Mouse (Mus musculus) brown adipose tissue, adult 24 weeks (tissue): ENCODE results near the gene Crcp. TPM values are rescaled to one million over a fixed set of nuclear protein-coding genes. Genes with fewer than 3 reads are reported as not detected.

ENCODE experiments used
- H3K27ac ChIP-seq: fragments of 200-500 bp; replicated peaks from 2 replicates; pipeline ENCODE4 v1.5.1; 2012; ENCODE audit warnings: low read depth, mild to moderate bottlenecking, low read length
- H3K4me1 ChIP-seq: fragments of 200-500 bp; 2 replicates; pipeline ENCODE4 v1.6.1; 2012; ENCODE audit warnings: low read length, mixed read lengths; ENCODE audit not compliant: control insufficient read depth, insufficient read depth, insufficient read length
- H3K4me3 ChIP-seq: fragments of 200-500 bp; 2 replicates; pipeline ENCODE4 v1.5.1; 2012; ENCODE audit warnings: low read depth, mild to moderate bottlenecking, low read length, moderate library complexity; ENCODE audit not compliant: insufficient read depth
- polyA plus RNA-seq: library from polyadenylated mRNA; stranded (reverse); fragments of >200 nt; gene quantifications from 2 replicates; pipeline ENCODE4 v1.2.4, GENCODE M21; 2012; ENCODE audit not compliant: missing spikeins, insufficient read depth, insufficient read length

Crcp gene
- polyA plus RNA-seq, 1 experiment: 21.9 TPM

DNA sequence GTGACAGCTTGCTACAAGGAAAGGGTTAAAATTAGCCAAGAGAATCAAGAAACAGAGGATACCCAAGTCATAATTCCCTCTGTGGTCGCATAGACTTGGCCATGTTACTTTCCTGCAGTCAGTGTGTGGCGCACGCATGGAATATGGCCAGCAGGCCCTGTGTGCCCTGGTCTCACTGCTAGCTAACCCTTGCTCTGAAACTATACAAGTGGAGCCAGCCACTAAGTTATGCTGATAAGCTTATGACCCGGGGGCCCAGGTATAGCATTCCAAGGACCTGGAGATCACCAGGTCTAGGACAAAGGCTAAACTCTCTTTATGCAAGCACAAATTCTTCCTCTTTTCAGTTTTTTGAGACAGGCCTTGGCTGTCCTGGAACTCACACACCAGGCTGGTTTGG is 11.7 kb downstream of the Crcp start:
- Histone ChIP-seq H3K27ac (no peak overlapping the region), H3K4me3 (no peak overlapping the region), H3K4me1 (peaks cover 15% of the 10 kb centered on the region)

DNA sequence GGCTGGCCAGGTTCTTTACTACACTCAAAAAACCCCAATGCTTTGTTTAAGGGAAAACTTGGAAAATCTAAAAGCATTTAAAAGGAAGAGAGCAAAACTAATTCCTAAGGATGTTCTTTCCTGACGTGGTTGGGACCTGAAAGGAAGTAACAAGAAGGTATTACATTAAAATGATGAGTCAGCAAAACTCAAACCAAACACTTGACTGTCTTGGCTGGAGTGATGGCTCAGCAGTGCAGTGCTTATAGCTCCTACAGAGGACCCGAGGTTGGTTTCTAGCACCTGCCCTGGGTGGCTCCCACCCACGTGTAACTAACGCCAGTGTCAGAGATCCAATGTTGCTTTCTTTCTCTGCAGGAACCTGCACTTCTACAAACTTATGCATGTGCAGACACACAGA is 12.2 kb downstream of the Crcp start:
- Histone ChIP-seq H3K4me1 (peaks cover 20% of the 10 kb centered on the region), H3K27ac (no peak overlapping the region), H3K4me3 (no peak overlapping the region)

DNA sequence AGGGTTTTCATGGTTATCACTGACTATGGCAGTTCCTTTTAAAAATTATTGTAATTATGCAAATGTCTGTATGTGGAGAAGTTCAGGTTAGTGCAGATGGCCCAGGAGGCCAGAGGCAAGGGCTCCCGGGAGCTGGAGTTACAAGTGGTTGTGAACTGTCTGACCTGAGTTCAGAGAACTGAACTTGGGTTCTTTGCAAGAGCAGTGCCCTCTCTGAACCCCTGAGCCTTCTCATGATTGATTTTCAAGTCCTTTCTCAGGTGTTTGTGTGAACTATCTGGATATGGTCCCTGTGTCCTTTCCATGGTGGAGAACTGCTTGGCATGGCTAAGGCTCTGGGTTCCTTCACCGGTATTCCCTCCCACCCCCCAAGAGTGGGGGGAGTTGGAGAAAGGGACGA is 14.7 kb downstream of the Crcp start:
- no peak overlapping the region for H3K4me3 ChIP-seq
- H3K27ac ChIP-seq: peak overlapping the region; percentile 32; the same call in 1 of the 2 replicates
- H3K4me1 ChIP-seq: peaks cover 33% of the 10 kb centered on the region

DNA sequence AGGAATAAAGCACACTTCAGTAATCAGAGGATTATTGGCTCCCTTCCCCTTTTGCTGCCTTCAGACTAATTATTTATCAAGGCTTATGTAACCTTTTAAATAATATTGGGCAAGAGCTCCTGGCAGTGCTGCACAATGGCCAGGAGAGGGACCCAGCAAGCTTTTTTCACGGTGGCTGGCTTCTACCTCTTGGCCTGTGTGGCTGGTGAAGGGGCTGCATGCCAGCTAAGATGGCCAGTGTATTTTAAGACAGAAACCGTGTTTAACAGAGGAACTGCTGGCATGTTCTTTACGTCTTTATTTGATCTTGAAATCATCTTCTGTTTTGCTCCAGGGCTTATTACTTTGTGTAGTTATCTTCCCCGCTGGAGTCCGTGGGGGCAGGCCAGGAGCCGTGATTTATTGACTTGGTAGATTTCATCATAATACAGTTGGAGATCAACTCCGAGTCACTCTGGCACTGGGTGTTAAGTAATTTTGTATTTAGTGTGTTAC is 15.2 kb downstream of the Crcp start:
- Histone ChIP-seq H3K27ac (peak overlapping the region; percentile 32; the same call in 1 of the 2 replicates), H3K4me1 (peaks cover 37% of the 10 kb centered on the region), H3K4me3 (no peak overlapping the region)

DNA sequence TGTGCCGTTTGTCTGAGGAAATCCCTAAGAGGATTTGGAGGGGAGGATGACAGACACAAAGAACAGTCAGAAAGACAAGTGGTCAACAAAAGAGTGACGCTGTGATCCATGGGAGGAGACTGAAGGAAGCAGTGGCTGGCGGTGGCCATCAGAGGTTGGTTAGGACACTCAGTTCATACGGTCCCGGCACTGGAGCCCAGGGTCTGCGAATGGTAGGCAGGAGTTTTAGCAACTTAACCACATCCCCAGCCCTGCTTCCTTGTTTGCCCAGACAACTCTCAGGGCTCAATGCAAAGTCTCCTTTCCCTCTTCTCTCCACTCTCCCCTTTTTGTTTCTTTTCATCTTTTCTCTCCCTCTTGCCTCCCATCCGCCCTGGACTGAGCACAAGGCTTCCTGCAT is 17.0 kb downstream of the Crcp start:
- H3K4me1 ChIP-seq: peaks cover 43% of the 10 kb centered on the region
- no peak overlapping the region for H3K4me3 ChIP-seq
- peak overlapping the region; percentile 69 for H3K27ac ChIP-seq

DNA sequence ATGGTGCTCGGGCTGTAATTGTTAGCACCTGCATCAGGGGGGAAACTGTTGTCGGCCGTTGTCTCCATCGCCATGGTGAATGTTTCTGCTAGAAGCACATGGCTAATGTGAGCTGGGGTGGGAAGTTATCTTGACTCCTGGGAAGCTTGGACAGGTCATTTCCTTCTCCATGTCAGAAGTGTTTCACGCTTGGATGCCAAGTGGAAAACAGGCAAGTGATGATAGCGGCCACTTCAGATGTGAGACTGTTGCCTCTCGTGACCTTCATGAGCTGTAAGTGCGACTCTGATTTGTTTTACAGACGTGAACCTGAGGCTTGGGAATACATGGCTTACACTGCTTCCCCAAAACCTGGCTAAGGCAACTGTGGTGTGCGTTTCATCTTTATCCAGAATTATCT is 17.5 kb downstream of the Crcp start:
- Histone ChIP-seq H3K27ac (peak overlapping the region; percentile 69), H3K4me1 (peaks cover 47% of the 10 kb centered on the region)

DNA sequence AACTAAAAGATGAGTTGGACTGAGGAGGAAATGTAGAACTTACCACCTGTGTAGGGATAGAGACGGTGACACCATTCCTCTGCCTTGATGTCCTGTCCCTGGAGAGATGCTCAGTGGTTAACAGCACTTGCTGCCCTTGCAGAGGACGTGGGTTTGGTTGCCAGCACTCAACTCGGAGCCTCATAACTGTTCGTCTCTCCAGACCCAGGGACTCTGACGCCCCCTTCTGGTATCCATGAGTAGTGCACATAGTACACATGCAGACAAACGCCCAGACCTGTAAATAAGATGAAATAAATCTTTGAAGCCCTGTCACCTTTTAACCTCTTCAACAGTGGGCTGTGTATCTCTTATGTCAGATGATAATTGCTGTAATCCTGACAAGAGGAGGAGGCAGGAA is 17.9 kb downstream of the Crcp start:
- Histone ChIP-seq H3K27ac (peak overlapping the region; percentile 69), H3K4me1 (peaks cover 48% of the 10 kb centered on the region), H3K4me3 (no peak overlapping the region)

More for the DNA sequence above, 17.5 kb downstream of the Crcp start:
- no peak overlapping the region for H3K4me3 ChIP-seq

DNA sequence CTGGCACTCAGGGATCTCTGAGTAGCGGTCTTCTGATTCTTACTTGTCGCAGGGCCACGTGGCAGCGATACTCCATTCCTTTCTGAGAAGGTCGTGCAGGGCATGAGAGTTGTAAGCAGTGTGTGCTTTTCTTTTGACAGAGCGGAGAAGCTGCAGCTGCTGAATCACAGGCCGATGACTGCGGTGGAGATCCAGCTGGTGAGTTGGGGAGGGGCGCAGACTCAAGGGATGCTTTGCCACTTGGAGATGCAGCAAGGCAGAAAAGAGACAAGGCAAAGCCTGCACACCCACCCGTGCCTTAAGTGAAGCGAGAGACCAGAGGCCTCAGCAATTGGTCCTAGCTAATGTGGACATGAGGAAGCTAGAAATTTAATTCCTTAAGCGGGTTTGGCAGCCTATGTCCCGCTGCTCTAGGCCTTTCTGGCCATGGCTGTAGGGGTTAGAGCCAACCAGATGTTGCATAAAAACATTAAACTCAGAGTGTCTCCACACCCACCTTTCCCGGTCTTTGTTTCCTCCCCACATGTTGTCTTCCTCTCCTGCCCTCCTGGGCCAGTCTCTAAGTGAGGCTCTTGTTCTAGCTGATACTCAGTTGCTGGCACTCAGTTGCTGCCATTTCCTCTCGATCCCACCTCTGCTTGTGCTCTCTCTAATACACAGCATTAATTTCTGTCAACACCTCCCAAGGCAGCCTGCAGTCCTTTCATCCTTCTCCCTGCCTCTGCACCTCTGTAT is 19.9 kb downstream of the Crcp start:
- peaks cover 57% of the 10 kb centered on the region for H3K4me1 ChIP-seq
- H3K4me3 ChIP-seq: no peak overlapping the region
- H3K27ac ChIP-seq: peak overlapping the region; percentile 63

DNA sequence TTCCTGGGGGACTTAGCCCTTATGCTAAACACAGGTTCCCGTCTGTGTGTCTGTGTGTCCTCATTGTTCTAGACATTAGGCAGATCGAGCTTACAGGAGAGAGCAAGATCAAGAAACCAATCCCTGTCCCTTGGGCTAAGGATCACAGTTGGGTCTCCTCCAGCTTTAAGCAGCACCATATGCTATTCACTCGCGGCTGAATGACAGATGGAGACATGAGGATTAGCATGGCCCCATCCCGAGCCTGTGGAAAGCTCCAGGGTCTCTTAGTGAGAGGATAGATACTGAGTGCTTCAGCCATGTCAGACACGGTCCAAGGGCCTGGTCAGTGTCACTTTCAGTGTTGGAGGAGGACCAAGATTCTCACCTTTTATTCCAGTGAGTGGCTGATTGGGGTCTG is 21.3 kb downstream of the Crcp start:
- H3K27ac ChIP-seq: no peak overlapping the region; the same call in 1 of the 2 replicates
- H3K4me1 ChIP-seq: peaks cover 48% of the 10 kb centered on the region
- no peak overlapping the region for H3K4me3 ChIP-seq

DNA sequence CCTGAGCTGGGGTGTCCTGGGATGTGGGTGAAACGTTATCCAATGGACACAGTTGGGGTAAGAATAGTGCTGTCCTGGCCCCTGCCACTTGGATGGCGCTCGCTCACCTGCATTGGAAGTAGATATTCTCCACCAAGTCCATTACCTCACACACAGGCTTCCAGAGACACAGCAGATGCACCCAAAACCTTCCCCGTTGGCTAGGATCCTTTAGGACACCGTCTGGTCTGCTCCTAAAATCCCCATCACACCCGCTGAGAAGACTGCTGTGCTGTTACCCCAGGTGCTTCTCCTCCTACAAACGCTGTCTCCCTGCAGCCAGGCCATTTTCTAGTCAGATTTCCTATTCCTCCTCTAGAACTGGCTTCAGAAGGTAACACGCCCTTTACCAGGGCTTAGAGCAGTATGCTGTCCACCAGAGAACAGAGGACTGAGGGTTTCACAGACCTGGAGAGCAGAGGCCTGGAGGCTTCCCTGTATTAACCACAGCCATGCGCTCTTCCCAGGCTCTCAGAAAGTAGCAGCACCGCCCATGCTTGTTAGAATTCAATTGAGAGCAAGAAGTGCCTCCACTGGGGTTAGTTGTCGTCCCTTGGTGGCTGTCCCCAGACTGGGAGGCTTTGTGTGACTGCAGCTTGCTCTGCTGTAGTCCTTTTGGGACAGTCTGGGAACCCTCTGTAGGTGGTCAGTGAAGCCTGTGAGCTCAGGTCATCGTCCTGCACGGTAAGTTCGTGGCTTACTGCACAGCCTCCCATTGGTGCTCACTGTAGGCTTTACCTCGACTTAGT is 22.2 kb downstream of the Crcp start:
- peaks cover 40% of the 10 kb centered on the region for H3K4me1 ChIP-seq
- H3K27ac ChIP-seq: peak overlapping the region; percentile 33
- H3K4me3 ChIP-seq: no peak overlapping the region

DNA sequence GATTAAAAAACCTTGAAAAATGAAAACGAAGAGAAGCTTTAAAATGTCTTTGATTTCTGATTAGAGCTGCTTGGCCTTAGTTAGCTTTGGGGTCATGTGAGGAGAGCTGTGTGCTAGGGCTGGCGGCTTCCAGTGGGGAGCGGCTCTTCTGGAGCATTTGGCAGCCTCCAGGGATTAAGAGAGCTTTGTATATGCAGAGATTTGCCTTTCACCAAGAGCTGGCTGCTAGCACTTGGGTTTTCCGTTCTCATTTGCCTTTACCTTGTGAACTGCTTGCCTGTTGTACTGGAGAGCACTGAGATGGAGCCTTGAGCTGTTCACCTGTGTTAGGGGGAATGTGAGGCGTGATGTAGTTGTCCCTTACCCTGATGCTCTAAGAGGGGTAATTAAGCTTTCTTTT is 23.4 kb downstream of the Crcp start:
- H3K4me3 ChIP-seq: no peak overlapping the region
- peaks cover 32% of the 10 kb centered on the region for H3K4me1 ChIP-seq
- H3K27ac ChIP-seq: peak overlapping the region; percentile 10; the same call in 1 of the 2 replicates

DNA sequence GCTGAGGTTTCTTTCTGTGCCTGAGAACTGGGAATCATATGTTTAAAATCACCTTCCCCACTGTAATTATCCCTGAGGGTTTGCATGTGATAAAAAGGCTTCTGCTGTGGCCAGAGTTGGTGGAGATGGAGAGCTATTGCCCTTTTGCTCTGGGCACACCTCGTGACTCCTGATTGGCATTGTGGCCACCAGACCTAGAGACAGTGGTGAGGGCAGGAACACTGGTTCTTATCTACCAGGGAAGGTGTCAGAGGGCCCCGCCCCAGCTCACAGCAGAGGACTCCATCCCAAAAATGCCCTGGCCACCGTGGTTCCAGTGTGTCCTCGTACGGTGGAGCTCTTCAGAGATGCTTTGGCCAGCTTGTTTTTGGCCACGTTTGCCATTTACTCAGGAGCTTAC is 23.9 kb downstream of the Crcp start:
- H3K27ac ChIP-seq: peak overlapping the region; percentile 9; the same call in 1 of the 2 replicates
- H3K4me1 ChIP-seq: peaks cover 32% of the 10 kb centered on the region
- H3K4me3 ChIP-seq: no peak overlapping the region

DNA sequence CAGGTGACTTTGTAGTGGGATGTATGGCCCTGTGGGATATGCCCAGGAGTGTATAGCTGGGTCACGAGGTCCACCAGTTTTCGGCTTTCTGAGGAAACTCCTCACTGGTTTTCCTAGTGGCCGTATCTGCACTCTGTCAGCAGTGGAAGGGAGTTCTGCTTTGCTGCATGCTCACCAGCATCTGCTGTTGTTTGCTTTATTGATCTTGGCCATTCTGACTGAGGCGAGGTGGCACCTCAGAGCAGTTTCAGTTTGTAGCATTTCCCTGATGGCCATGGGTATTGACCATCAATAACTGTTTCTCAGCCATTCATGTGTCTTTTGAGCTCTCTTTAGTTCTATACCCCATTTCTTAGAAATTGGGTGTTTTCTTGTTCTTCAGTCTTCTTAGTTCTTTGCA is 26.6 kb downstream of the Crcp start:
- Histone ChIP-seq H3K4me3 (no peak overlapping the region), H3K4me1 (peaks cover 29% of the 10 kb centered on the region), H3K27ac (no peak overlapping the region)

DNA sequence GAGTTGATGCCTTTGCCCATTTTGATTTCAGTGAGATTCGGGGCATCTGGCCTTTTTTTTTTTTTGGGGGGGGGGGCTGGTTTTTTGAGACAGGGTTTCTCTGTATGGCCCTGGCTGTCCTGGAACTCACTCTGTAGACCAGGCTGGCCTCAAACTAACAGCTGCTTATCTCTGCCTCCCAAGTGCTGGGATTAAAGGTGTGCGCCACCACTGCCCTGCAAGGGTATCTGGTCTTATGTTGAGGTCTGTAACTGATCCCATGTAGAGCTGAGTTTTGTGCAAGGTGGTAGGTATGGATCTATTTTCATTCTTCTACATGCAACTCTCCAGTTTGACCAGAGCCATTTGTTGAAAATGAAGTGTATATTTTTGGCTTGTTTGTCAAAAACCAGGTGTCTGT is 27.2 kb downstream of the Crcp start:
- Histone ChIP-seq H3K4me3 (no peak overlapping the region), H3K4me1 (peaks cover 29% of the 10 kb centered on the region), H3K27ac (no peak overlapping the region)

DNA sequence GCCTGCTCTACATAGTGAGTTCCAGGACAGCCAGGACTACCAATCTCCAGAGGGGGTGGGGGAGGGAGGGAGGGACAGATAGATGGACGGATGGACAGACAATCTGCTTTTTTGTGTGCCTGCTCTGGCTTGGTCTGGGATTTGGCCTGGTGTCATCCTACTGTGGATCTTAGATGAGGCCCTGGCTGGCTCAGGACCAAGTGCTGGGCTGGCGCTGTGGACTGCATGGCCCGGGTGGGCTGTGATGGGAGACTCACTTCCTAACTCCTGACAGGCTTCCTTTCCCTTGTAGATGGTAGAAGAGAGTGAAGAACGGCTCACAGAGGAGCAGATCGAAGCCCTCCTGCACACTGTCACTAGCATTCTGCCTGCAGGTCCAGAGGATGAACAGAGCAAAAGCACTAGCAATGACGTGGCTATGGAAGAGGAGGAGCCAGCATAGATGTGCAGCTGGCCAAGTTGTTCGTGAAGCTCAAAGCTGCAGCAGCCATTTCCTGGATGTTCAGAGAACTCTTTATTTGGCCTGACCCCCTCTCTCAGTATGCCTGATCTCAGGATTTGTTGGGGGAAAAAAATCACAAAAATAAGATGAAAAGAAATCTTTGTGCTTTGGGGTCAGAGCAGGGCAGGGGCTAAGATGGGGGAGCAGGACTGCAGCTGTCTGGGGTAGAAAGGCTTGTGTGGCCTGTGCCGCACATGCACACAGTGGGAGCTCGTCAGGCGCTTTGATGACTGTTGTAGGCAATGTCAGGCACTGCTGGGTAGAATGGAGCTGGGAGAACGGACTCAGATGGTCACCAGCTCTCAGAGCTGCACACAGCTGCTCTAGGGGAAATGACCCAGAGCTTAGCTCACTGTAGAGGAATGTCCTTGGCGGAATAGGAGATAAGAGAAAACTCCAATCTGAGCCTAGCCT is 30.6 kb downstream of the Crcp start:
- no peak overlapping the region for H3K4me3 ChIP-seq
- H3K4me1 ChIP-seq: peaks cover 34% of the 10 kb centered on the region
- peak overlapping the region; percentile 83 for H3K27ac ChIP-seq
